Mouse (Mus musculus): ENCODE data around the gene Fzd5.

GRCm38 (mm10) chr1:64779415-64779814 lies 41.9 kb upstream of the Fzd5 start:
- TF ChIP-seq CTCF (IDR thresholded peaks at IDR 0.05; ENCODE audit: low read depth, low read length) (no peak), TAL1 (conservative IDR thresholded peaks at IDR 0.05; ENCODE audit: low read depth, low read length) (no peak), GATA1 (IDR thresholded peaks at IDR 0.05; ENCODE audit: borderline replicate concordance, low read length) (no peak)
